Mouse (Mus musculus): ENCODE measurements around the gene Zfp598. TPM values are rescaled to one million over a fixed set of nuclear protein-coding genes. Genes with fewer than 3 reads are reported as not detected.

Zfp598 gene
- total RNA-seq (2021), result 10 to 100 TPM; 47.5 to 48.9 TPM
- long read RNA-seq, experiment 1, transcript Zfp598-202 (12 exons, 3,352 nt), result major isoform, 11 of 37 reads
- long read RNA-seq, experiment 1, transcript Zfp598-201 (12 exons, 3,283 nt), result minor isoform, 8 of 37 reads
- long read RNA-seq, experiment 1, partial matches to known transcripts, result 10 of 37 reads
- long read RNA-seq, experiment 1, other reads (novel, unspliced or antisense), result 8 of 37 reads
- long read RNA-seq, experiment 2, transcript Zfp598-201 (12 exons, 3,283 nt), result major isoform, 7 of 50 reads
- long read RNA-seq, experiment 2, partial matches to known transcripts, result 18 of 50 reads
- long read RNA-seq, experiment 2, other reads (novel, unspliced or antisense), result 21 of 50 reads

DNA sequence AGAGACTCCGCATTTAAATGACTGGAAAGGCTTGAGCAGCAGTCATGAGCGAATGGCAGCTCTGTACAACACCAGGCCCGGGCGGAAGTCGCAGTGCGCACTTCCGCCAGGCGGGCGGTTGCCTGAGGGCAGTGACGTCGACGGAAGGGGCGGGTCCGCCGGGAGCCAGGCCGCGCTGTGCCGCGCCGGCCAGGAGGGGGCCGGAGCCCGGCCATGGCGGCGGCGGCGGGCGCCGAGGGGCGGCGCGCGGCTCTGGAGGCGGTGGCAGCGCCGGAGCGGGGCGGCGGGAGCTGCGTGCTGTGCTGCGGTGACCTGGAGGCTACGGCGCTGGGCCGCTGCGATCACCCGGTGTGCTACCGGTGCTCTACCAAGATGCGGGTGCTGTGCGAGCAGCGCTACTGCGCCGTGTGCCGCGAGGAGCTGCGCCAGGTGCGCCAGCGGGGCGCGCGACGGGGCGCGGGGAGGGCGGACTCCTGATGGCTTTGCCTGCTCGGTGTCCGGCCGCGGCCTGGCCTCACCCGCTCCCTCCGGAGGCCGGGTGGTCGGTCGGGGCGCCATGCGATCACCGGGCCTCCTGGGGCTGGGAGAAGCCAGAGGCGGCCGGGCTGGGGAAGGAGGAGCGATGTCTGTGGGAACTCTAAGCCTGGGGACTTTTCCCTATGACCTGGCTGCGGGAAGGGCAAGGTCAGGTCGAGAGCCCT is at the start of gene Zfp598:
TSS of gene Zfp598 (plus strand) at position 143 of the 701 bp plus-strand sequence.
- DNase-seq (ENCODE audit: low spot score in 2 of 2), result peak; percentile 80 to 84

DNA sequence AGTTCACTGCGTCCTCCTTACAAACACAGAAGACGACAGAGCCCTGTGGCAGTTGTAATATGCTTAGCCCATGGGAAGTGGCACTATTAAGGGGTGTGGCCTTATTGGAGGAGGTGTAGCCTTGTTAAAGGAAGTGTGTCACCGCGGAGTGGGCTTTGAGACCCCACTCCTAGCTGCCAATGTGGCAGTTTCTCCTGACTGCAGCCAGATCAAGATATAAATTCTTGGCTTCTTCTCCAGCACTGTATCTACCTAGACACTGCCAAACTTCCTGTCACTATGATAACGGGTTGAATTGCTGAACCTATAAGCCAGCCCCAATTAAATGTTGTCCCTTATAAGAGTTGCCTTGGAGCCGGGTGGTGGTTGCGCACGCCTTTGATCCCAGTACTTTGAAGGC is 44.0 kb upstream of the Zfp598 start:
- no peak for DNase-seq (ENCODE audit: low spot score in 2 of 2)

DNA sequence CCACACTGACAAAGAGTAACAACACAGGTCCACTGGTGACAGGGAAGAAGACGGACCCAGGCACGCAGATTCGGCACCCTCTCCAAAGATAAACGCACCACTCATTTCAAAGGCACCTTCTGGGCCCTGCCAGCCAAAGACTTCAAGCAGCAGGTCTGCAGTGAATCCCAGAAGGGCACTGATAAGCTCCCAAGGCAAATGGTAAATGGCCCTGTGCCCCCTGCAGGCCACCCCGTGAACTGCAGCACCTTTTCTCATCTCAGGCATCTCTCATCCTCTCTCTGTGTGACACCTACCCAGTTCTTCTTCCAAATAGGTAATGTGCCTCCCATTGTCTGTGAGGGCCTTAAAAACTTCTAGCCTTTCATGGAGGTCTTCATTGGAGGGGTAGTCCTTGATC is 40.8 kb upstream of the Zfp598 start:
- DNase-seq (ENCODE audit: low spot score in 2 of 2), result peak; percentile 50 to 65

- DNase-seq (ENCODE audit: low spot score in 2 of 2), result no peak
Measured at GRCm38 (mm10) chr17:24630072-24630471, 39.4 kb upstream of the Zfp598 start.

- peak; percentile 60 to 72 for DNase-seq (ENCODE audit: low spot score in 2 of 2)
Measured at GRCm38 (mm10) chr17:24632167-24632812, 37.2 kb upstream of the Zfp598 start, which contains the start of the genes Tsc2 and Nthl1. Tsc2 (minus strand) TSS chr17:24632630. Nthl1 (plus strand) TSS chr17:24632680.

DNA sequence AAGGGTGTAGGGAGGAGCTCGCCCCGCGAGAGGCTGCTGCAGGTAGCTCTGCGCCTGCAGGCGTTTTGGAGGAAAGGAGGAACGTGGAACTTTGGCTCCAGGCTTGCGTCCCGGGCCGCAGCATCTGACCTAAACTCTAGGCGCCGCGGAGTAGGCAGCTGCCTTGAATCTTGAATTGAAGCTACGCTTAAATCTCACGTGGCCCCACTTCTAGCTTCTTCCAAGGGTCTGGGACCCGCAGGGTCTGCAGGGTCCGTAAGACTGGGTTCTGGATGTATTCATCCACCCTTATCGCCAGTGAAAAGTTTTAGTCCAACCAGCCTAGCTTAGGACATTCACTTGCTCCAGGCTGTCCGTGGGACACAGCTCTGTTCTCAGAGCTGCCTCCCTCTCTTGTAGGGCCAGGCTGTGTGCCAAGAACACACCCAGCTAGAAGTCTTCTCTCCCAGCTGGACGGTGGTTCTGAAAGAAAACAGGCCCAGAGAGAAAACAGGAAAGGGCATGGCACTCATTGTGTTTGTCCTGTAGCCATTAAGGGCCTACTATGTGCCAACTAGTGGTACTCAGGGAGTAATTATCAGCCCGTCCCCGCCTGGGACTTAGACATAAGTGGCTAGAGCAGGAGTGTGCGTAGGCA is 36.6 kb upstream of the Zfp598 start:
- no peak for DNase-seq (ENCODE audit: low spot score in 2 of 2)

GRCm38 (mm10) chr17:24633831-24634230 is 35.7 kb upstream of the Zfp598 start:
- DNase-seq (ENCODE audit: low spot score in 2 of 2), result no peak

- DNase-seq (ENCODE audit: low spot score in 2 of 2), result no peak
Measured at GRCm38 (mm10) chr17:24635024-24635423, 34.5 kb upstream of the Zfp598 start.

DNA sequence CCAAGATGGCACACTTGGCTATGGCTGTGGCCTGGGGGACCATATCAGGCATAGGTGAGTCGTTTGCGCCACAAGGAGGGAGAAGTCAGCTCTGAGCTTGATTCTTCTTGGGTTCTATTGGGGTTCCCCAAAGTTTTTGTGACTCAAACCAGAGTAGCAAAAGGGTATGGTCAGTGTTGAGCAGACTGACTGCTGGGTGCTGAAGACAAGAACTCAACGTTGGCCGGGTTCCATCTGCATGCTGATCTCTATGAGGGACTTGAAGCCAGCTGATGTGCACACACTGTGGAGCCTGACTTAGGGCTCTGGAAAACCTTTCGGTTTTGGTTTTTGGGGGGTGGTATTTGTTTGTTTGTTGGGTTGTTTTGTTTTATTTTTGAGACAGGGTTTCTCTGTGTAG is 33.8 kb upstream of the Zfp598 start:
- no peak for DNase-seq (ENCODE audit: low spot score in 2 of 2)

DNA sequence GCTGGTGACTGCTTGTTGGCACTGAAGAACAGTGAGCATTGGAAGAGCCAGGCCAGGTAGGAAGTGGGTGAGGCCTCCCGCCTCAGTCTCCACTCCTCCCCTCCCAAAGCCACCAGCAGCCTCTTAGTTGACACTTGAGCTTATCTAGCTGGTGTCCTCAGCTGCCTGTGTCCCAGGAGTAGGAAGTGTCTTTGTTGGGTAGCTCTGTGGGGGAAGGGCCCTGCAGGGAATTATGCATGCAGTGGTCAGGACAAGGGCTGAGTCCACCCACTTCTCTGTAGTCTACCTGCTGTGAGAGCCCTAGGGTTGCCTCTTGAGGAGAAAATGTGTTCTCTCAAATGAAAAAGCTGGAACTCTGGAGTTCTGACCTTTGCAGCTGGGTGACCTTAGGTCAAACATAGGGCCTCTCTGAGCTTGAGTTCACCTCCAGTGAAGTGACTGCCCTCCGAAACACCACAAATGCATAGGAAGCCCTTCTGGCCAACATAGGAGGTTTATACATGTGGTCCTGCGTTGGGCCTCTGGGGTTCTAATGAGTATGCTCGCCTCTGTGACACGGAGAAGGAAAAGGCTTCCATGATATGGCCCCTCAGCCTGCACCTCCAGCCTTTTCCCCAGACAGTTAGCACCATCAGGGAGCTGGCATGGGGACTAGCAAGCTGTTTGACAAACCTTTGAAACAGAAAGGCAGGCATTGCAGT is 32.6 kb upstream of the Zfp598 start:
- no peak for DNase-seq (ENCODE audit: low spot score in 2 of 2)

- no peak for DNase-seq (ENCODE audit: low spot score in 2 of 2)
Measured at GRCm38 (mm10) chr17:24638214-24638613, 31.3 kb upstream of the Zfp598 start.

- DNase-seq (ENCODE audit: low spot score in 2 of 2), result no peak
Measured at GRCm38 (mm10) chr17:24638840-24639239, 30.6 kb upstream of the Zfp598 start.

DNA sequence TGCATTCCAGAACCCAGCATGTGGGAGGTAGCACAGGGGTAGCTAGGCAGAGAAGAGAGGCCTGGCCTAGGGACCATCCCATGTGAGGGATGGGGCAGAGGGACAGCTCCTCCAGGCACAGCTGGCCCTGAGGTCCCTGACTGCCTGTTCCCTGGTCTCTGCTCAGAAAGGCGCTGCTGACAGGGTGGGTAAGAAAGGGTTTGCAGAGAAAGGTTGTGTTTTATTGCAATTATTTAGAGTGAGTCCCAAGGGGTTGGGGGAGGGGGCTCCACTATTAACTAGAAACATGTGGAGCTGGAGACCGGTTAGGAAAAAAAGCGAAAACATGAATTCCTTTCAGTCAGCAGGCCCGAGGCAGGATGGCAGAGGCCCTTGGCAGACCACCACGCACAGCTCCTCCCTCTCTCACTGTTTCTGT is 29.9 kb upstream of the Zfp598 start:
- no peak for DNase-seq (ENCODE audit: low spot score in 2 of 2)

DNA sequence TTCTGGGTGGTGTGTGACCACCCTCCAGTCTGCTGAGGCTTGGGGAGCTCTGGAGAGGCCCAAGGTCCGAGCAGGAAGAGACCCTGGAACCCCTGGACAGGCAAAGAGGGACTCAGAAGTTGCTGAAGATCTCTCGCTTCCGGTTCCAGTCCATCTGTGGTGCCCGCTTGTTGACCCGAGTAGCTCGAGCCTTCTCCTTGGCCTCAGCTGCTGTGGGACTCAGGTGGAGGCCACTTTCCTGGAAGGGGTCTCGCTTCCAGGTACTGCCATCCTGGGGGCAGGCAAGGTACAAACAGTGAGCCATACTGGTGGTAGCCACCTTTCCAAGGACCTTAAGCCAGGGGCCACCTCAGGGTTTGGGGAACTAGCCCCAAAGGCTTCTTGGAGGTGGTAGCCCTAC is 29.4 kb upstream of the Zfp598 start:
- no peak for DNase-seq (ENCODE audit: low spot score in 2 of 2)

GRCm38 (mm10) chr17:24640581-24640980 is 28.9 kb upstream of the Zfp598 start:
- DNase-seq (ENCODE audit: low spot score in 2 of 2), result no peak

DNA sequence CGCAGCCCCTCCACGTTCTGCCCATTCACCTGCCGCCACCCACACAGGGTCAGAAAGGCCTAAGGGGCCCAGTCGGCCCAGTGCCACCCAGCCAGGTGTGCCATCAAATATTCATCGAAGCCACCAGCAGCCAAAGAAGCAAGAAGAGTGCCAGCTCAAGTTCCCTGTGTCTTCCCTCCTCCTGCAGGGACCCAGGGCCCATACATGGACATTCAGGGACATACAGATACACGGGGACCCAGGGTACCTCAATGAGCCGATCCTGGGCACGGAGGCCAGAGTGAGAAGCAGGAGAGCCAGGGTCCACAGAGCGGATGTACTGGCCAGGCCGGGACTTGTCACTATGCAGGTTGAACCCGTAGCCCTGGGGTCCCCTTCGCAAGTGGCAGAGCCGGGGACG is 27.5 kb upstream of the Zfp598 start:
- no peak for DNase-seq (ENCODE audit: low spot score in 2 of 2)

- no peak for DNase-seq (ENCODE audit: low spot score in 2 of 2)
Measured at GRCm38 (mm10) chr17:24642791-24643343, 26.6 kb upstream of the Zfp598 start.

- DNase-seq (ENCODE audit: low spot score in 2 of 2), result no peak
Measured at GRCm38 (mm10) chr17:24644030-24644715, 25.3 kb upstream of the Zfp598 start.

DNA sequence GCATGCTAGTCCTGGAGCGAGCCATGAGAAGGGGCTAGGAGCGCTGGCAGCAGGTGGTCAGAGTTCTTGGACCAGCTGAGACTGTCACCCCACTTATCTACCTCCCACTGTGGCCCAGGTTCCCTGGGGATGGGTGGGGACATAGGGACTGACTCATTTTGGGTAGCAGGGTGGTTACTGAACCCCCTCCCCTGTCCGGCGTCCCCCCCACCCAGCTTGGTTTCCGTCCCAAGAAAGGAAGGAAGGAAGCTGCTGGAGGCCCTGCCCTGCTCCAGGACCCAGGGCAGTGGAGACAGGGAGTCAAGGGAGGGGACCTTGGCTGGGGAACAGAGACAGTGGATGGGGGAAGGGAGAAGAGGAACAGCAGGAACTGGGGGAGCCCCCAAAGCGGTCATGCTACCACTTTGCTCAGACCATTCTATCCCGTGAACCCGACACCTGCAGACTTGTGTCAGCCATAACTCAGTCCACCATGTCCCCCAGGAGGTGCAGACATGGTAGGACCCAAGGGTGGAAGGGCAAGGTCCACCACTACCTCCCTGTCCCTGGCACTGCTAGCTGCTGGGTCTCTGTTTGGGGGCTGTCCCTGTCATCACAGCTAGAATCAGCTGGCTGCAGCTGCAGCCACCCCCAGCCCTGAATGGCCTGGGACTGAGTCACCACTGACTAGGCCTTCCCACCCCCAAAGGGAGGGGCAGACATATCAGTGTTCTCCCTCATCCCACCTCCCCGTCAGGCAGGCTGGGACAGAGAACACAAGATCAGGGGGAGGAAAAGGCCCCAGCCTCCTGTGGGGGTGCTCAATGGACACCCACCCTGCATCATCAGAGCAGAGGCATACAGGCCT is 24.4 kb upstream of the Zfp598 start:
- DNase-seq (ENCODE audit: low spot score in 2 of 2), result no peak

All from adrenal gland, postnatal 4 days (tissue).